Mouse (Mus musculus) heart, embryonic 15.5 days (tissue): ENCODE measurements around the gene Fam219a. TPM values are rescaled to one million over a fixed set of nuclear protein-coding genes. Genes with fewer than 3 reads are reported as not detected.

Experiments
- ATAC-seq: fragments of 200-750 bp; cut with Nextera tagmentation; replicated peaks from 2 replicates; pipeline ENCODE4 v1.8.0; 2017; ENCODE audit warnings: low read depth, moderate TSS enrichment; ENCODE audit not compliant: insufficient number of reproducible peaks, insufficient read depth, low FRiP score
- H3K27ac ChIP-seq: fragments of 300-500 bp; sonication (generic); 2 replicates; pipeline ENCODE4 v1.5.1; 2015; ENCODE audit warnings: mild to moderate bottlenecking, inconsistent platforms
- H3K27me3 ChIP-seq: fragments of 300-500 bp; sonication (generic); 2 replicates; pipeline ENCODE4 v1.6.1; 2015; ENCODE audit warnings: inconsistent platforms
- H3K36me3 ChIP-seq: fragments of 300-500 bp; sonication (generic); 2 replicates; pipeline ENCODE4 v1.6.1; 2015; ENCODE audit warnings: mild to moderate bottlenecking, inconsistent platforms
- H3K4me1 ChIP-seq: fragments of 300-500 bp; sonication (generic); replicated peaks from 2 replicates; pipeline ENCODE4 v1.6.1; 2015; ENCODE audit warnings: inconsistent platforms
- H3K4me2 ChIP-seq: fragments of 300-500 bp; sonication (generic); 2 replicates; pipeline ENCODE4 v1.6.1; 2015; ENCODE audit warnings: inconsistent platforms, mild to moderate bottlenecking, moderate library complexity
- H3K4me3 ChIP-seq: fragments of 300-500 bp; sonication (generic); 2 replicates; pipeline ENCODE4 v1.5.1; 2015; ENCODE audit warnings: mild to moderate bottlenecking, inconsistent platforms
- H3K9ac ChIP-seq: fragments of 300-500 bp; sonication (generic); 2 replicates; pipeline ENCODE4 v1.6.1; 2015; ENCODE audit warnings: mild to moderate bottlenecking, inconsistent platforms
- H3K9me3 ChIP-seq: fragments of 300-500 bp; sonication (generic); replicated peaks from 2 replicates; pipeline ENCODE4 v1.6.1; 2016; ENCODE audit warnings: inconsistent platforms
- whole genome bisulfite sequencing: fragments of 180-500 bp; shearing (Covaris S2); methylation state at CpG from one replicate; pipeline ENCODE4 v1.1.7; 2015; ENCODE audit warnings: mixed read lengths; 5-methylcytosine and 5-hydroxymethylcytosine counted together
- polyA plus RNA-seq: library from polyadenylated mRNA; unstranded; fragments of >200 nt; fragmentation: Nextera tagmentation; extraction: Ambion mirVana; gene quantifications from 2 replicates; pipeline ENCODE4 v1.2.1, GENCODE M21; 2015

Gene Fam219a
- 2.4 and 2.7 TPM in 2 replicates for polyA plus RNA-seq

DNA sequence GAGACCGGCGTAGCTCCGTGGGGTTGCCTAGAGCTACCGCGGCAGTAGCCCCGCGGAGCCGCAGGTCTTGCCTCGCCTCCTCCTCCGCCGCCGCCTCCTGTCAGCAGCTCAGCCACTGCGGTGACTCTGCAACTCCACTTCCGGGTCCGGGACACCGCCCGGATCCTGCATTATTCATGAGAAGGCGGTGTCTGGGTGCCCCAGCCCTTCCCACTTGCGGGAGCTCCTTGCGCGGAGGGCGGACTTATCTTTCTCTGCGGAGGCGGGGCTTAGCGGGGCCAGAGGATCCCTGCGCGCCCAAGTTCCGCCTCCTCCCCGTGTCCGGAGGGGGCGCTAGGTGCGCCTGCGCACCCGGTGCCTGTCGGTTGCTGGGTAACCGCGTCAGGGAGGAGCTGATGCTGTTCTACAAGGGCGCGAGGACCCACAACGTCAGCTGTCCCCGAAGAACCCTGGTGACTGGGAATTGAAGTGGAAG lies at the start of gene Fam219a, which contains the start of gene Dnaic1:
Gene Fam219a (minus strand): TSS at position 128 of the 475 bp plus-strand sequence.
Gene Dnaic1 (plus strand): TSS at position 365 of the 475 bp plus-strand sequence.
- H3K9ac ChIP-seq = peak within 1 kb of the TSS; percentile 76
- H3K36me3 ChIP-seq = no peaks in the 10 kb centered on the region
- H3K9me3 ChIP-seq = no peaks in the 10 kb centered on the region
- WGBS = under 1% methylated on average over 40 of the region's 41 CpGs
- peaks cover 17% of the 10 kb centered on the region for H3K4me1 ChIP-seq
- H3K4me3 ChIP-seq = peak within 1 kb of the TSS; percentile 82
- peak within 1 kb of the TSS; percentile 97 for H3K4me2 ChIP-seq
- H3K27me3 ChIP-seq = no peaks in the 10 kb centered on the region
- peak; percentile 98 for ATAC-seq
- peak within 1 kb of the TSS; percentile 62 for H3K27ac ChIP-seq

- H3K4me3 ChIP-seq = no peak overlapping the region
- ATAC-seq = no peak
- H3K4me1 ChIP-seq = no peaks in the 10 kb centered on the region
- no peak overlapping the region for H3K9ac ChIP-seq
- no peak overlapping the region for H3K27ac ChIP-seq
- H3K36me3 ChIP-seq = no peaks in the 10 kb centered on the region
- H3K4me2 ChIP-seq = no peak overlapping the region
- H3K9me3 ChIP-seq = no peaks in the 10 kb centered on the region
- H3K27me3 ChIP-seq = 0 out of 2 replicates have a peak, but pooled peaks cover 12% of the 10 kb centered on the region
- 50% methylated on average over 9 of the region's 9 CpGs for WGBS
Observed at GRCm38 (mm10) chr4:41615661-41616599, 46.6 kb upstream of the Fam219a start.

GRCm38 (mm10) chr4:41614156-41614555 lies 44.8 kb upstream of the Fam219a start:
- ATAC-seq = no peak
- Histone ChIP-seq H3K36me3 (no peaks in the 10 kb centered on the region), H3K9me3 (no peaks in the 10 kb centered on the region), H3K4me3 (no peak overlapping the region), H3K27me3 (peaks cover 12% of the 10 kb centered on the region; the same call in 1 of the 2 replicates), H3K27ac (no peak overlapping the region), H3K9ac (no peak overlapping the region), H3K4me1 (no peaks in the 10 kb centered on the region), H3K4me2 (no peak overlapping the region)
- whole genome bisulfite sequencing = 9% methylated on average over 7 of the region's 7 CpGs

- H3K4me1 ChIP-seq = no peaks in the 10 kb centered on the region
Observed at GRCm38 (mm10) chr4:41612166-41612565, 42.8 kb upstream of the Fam219a start.

DNA sequence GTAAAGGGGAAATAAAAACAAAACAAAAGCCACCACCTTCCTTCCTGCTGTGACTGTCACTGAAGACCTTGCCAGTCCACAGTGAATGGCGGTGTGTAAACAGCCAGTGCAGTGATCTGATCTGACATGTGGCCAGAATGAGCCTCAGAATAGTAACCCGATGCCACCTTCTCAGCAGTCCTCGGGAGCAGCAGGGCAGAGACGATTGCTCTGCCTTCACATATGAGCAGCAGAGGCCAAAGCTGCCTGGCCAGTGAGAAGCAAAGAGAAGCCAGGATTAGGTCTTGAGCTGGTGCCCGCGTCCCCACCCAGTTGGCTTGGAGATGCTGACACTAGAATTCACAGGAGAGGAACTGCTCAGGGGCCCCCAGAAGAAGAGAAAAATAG lies 41.2 kb upstream of the Fam219a start:
- Histone ChIP-seq H3K9ac (no peak overlapping the region), H3K27me3 (peaks cover 14% of the 10 kb centered on the region), H3K27ac (no peak overlapping the region), H3K4me2 (no peak overlapping the region), H3K4me3 (no peak overlapping the region), H3K9me3 (no peaks in the 10 kb centered on the region), H3K4me1 (no peaks in the 10 kb centered on the region), H3K36me3 (no peaks in the 10 kb centered on the region)
- 38% methylated on average over 6 of the region's 6 CpGs for WGBS
- no peak for ATAC-seq

More at GRCm38 (mm10) chr4:41612166-41612565, 42.8 kb upstream of the Fam219a start:
- Histone ChIP-seq H3K4me3 (no peak overlapping the region), H3K4me2 (no peak overlapping the region), H3K36me3 (no peaks in the 10 kb centered on the region), H3K9me3 (no peaks in the 10 kb centered on the region), H3K27ac (no peak overlapping the region), H3K27me3 (peaks cover 12% of the 10 kb centered on the region; the same call in 1 of the 2 replicates), H3K9ac (no peak overlapping the region)
- ATAC-seq = no peak
- 40% methylated on average over 8 of the region's 8 CpGs for WGBS

- H3K9ac ChIP-seq = no peak overlapping the region
- WGBS = 73% methylated on average over 10 of the region's 10 CpGs
- H3K4me1 ChIP-seq = no peaks in the 10 kb centered on the region
- H3K36me3 ChIP-seq = no peaks in the 10 kb centered on the region
- H3K27ac ChIP-seq = no peak overlapping the region
- H3K9me3 ChIP-seq = no peaks in the 10 kb centered on the region
- ATAC-seq = no peak
- no peak overlapping the region for H3K4me2 ChIP-seq
- H3K4me3 ChIP-seq = no peak overlapping the region
- H3K27me3 ChIP-seq = peaks cover 12% of the 10 kb centered on the region
Observed at GRCm38 (mm10) chr4:41609681-41610593, 40.6 kb upstream of the Fam219a start.

GRCm38 (mm10) chr4:41606784-41607183 lies 37.4 kb upstream of the Fam219a start:
- no peaks in the 10 kb centered on the region for H3K9me3 ChIP-seq
- H3K27ac ChIP-seq = no peak overlapping the region
- H3K4me3 ChIP-seq = no peak overlapping the region
- no peaks in the 10 kb centered on the region for H3K36me3 ChIP-seq
- peaks cover 28% of the 10 kb centered on the region for H3K27me3 ChIP-seq
- ATAC-seq = no peak
- 28% methylated on average over 4 of the region's 4 CpGs for WGBS
- no peaks in the 10 kb centered on the region for H3K4me1 ChIP-seq
- H3K4me2 ChIP-seq = no peak overlapping the region
- H3K9ac ChIP-seq = no peak overlapping the region

DNA sequence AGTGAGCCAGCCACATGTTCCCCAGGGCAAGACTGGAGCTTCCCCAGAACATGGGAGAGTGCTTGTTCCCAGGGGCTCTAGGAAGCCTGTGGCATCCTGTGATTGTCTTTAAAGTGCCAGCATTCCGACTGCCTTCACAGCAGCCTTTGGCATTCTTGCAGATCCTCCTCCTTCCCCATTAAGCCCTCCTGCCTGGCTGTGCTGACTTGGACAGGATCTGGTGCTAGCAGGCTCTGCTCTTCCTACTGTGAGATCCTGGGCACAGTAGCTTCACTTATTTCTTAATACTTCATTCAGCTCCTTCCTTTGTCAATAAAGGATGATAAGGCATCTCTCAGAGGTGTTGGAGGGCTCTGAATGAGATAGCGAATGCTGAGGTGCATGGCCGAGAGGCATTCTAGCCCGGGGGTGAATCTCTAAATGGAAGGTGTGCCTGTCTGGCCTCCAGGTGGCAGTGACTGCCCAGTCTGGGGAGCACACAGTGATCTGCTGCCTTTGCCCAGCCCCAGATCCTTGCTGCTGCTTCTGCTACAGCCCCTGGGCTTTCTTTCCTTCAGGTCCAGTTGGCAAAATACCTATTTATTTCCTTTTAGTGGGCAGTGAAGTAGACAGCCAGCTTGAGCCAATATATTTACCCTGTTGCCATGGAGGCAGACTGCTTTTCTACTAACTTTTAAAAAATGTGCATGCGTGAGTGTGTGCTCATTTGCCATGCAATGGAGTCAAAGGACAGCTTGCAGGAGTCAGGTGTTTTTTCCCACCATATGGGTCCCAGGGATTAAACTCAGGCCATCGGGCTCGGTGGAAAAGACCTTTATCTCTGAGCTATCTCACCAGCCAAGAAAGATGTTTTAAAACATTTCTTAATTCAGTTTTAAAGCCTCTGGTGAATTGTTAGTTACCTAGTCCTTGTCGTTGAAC lies 35.4 kb upstream of the Fam219a start:
- no peak for ATAC-seq
- no peaks in the 10 kb centered on the region for H3K36me3 ChIP-seq
- peaks cover 33% of the 10 kb centered on the region for H3K27me3 ChIP-seq
- WGBS = 41% methylated on average over 8 of the region's 8 CpGs
- no peak overlapping the region for H3K9ac ChIP-seq
- no peak overlapping the region for H3K27ac ChIP-seq
- H3K4me3 ChIP-seq = no peak overlapping the region
- H3K4me1 ChIP-seq = no peaks in the 10 kb centered on the region
- H3K9me3 ChIP-seq = no peaks in the 10 kb centered on the region
- H3K4me2 ChIP-seq = no peak overlapping the region

GRCm38 (mm10) chr4:41602818-41603217 lies 33.5 kb upstream of the Fam219a start:
- ATAC-seq = no peak
- peaks cover 26% of the 10 kb centered on the region for H3K27me3 ChIP-seq
- H3K9ac ChIP-seq = no peak overlapping the region
- H3K4me1 ChIP-seq = no peaks in the 10 kb centered on the region
- WGBS = 57% methylated on average over 4 of the region's 4 CpGs
- H3K9me3 ChIP-seq = no peaks in the 10 kb centered on the region
- H3K4me3 ChIP-seq = no peak overlapping the region
- H3K4me2 ChIP-seq = no peak overlapping the region
- H3K27ac ChIP-seq = no peak overlapping the region
- H3K36me3 ChIP-seq = no peaks in the 10 kb centered on the region

- Histone ChIP-seq H3K27me3 (peaks cover 6% of the 10 kb centered on the region; the same call in 1 of the 2 replicates), H3K4me1 (no peaks in the 10 kb centered on the region), H3K4me2 (no peak overlapping the region), H3K27ac (no peak overlapping the region), H3K4me3 (no peak overlapping the region), H3K9ac (no peak overlapping the region), H3K36me3 (no peaks in the 10 kb centered on the region), H3K9me3 (no peaks in the 10 kb centered on the region)
- ATAC-seq = no peak
- WGBS = 78% methylated on average over 7 of the region's 7 CpGs
Observed at GRCm38 (mm10) chr4:41583353-41583752, 14.0 kb upstream of the Fam219a start.
